Mouse (Mus musculus): ENCODE measurements around the gene Sept9.

GRCm38 (mm10) chr11:117313446-117313845, 114.0 kb downstream of the Sept9 start:
- TF ChIP-seq CTCF (IDR thresholded peaks at IDR 0.05; ENCODE audit: control insufficient read depth, insufficient read depth, insufficient replicate concordance, low read depth, low read length) (no peak), POLR2A (IDR thresholded peaks at IDR 0.05; ENCODE audit: control insufficient read depth, low read depth, low read length) (no peak)
